Mouse (Mus musculus) spleen, adult 2 months (tissue): ENCODE measurements around the gene Cspg4. TPM values are rescaled to one million over a fixed set of nuclear protein-coding genes. Genes with fewer than 3 reads are reported as not detected.

ENCODE experiments used
- DNase-seq, 2 experiments: peaks; one replicate each; pipeline versions ENCODE4 v3.0.0 to v3.0.0-alpha.2; 2012 to 2021; ENCODE audit warnings: low spot score in 2 of 2, low read depth in 1 of 2
- H3K27ac ChIP-seq: fragments of 200-500 bp; 2 replicates; pipeline ENCODE4 v1.5.1; 2012; ENCODE audit warnings: low read length, inconsistent platforms; ENCODE audit not compliant: insufficient read depth
- H3K27me3 ChIP-seq: fragments of 200-500 bp; 2 replicates; pipeline ENCODE4 v1.6.1; 2012; ENCODE audit warnings: mild to moderate bottlenecking, moderate library complexity, low read length, inconsistent platforms; ENCODE audit not compliant: control insufficient read depth, insufficient read depth
- H3K36me3 ChIP-seq: fragments of 200-500 bp; 2 replicates; pipeline ENCODE4 v1.6.1; 2012; ENCODE audit warnings: mild to moderate bottlenecking, low read length, inconsistent platforms; ENCODE audit not compliant: control insufficient read depth, insufficient read depth
- H3K4me1 ChIP-seq: fragments of 200-500 bp; 2 replicates; pipeline ENCODE4 v1.6.1; 2011; ENCODE audit warnings: inconsistent platforms; ENCODE audit not compliant: control insufficient read depth, insufficient read depth, insufficient read length
- H3K4me3 ChIP-seq: fragments of 200-500 bp; 2 replicates; pipeline ENCODE4 v1.5.1; 2011; ENCODE audit warnings: mild to moderate bottlenecking, inconsistent platforms; ENCODE audit not compliant: insufficient read depth, insufficient read length; ENCODE audit errors: extremely low read depth
- CTCF ChIP-seq: fragments of 200-500 bp; IDR thresholded peaks from 2 replicates; pipeline ENCODE4 v1.5.1; 2011; ENCODE audit warnings: mild to moderate bottlenecking, inconsistent platforms; ENCODE audit not compliant: insufficient read depth, insufficient read length, insufficient replicate concordance; ENCODE audit errors: extremely low read depth
- POLR2A ChIP-seq: fragments of 200-500 bp; IDR thresholded peaks from 2 replicates; pipeline ENCODE4 v1.6.1; 2011; ENCODE audit warnings: low read depth, low read length, inconsistent platforms
- WGBS: fragments of 180-500 bp; shearing (Covaris S2); methylation state at CpG from one replicate; pipeline ENCODE4 v1.1.7; 2018; 5-methylcytosine and 5-hydroxymethylcytosine counted together
- polyA plus RNA-seq: library from polyadenylated mRNA; depleted of rRNA; stranded (reverse); fragments of >200 nt; gene quantifications from 2 replicates; pipeline ENCODE4 v1.2.3, GENCODE M21; 2012

Cspg4 gene
- polyA plus RNA-seq, 1 experiment = 1.3 TPM

- H3K4me3 ChIP-seq = no peak overlapping the region
- no peaks in the 10 kb centered on the region for H3K36me3 ChIP-seq
- TF ChIP-seq POLR2A (no peak), CTCF (no peak)
- no peak for DNase-seq
- 71% methylated on average over 4 of the region's 4 CpGs for WGBS
- no peaks in the 10 kb centered on the region for H3K4me1 ChIP-seq
- H3K27ac ChIP-seq = no peak overlapping the region
- no peaks in the 10 kb centered on the region for H3K27me3 ChIP-seq
Observed at GRCm38 (mm10) chr9:56882283-56882682, 17.4 kb downstream of the Cspg4 start.

GRCm38 (mm10) chr9:56882818-56883217 is 18.0 kb downstream of the Cspg4 start:
- Histone ChIP-seq H3K4me3 (no peak overlapping the region), H3K27ac (no peak overlapping the region), H3K27me3 (no peaks in the 10 kb centered on the region), H3K4me1 (no peaks in the 10 kb centered on the region), H3K36me3 (no peaks in the 10 kb centered on the region)
- 60% methylated on average over 12 of the region's 12 CpGs for WGBS
- no peak for TF ChIP-seq POLR2A
- TF ChIP-seq CTCF = no peak
- no peak for DNase-seq

GRCm38 (mm10) chr9:56883470-56883869 is 18.6 kb downstream of the Cspg4 start:
- TF ChIP-seq CTCF (no peak), POLR2A (no peak)
- no peaks in the 10 kb centered on the region for H3K4me1 ChIP-seq
- DNase-seq = no peak
- H3K4me3 ChIP-seq = no peak overlapping the region
- no peak overlapping the region for H3K27ac ChIP-seq
- WGBS = 78% methylated on average over 7 of the region's 7 CpGs
- H3K27me3 ChIP-seq = no peaks in the 10 kb centered on the region
- no peaks in the 10 kb centered on the region for H3K36me3 ChIP-seq

DNA sequence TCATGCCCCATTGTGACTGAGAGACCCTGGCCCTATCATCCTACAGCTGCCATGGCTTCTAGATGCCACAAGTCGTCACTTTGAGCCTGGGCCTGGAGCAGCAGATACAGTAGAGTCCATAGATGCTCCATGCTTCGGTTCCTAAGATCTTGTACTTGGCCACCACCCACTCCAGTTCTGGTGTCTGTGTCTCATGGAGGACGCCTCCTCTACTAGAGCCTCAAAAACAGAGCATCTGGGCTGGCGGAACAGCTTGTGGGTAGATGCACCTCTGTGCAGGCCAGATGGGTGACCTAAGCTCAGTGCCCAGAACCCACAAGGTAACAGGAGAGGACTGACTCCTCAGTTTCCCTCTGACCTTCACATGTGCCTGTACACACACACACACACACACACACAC is 19.5 kb downstream of the Cspg4 start:
- no peaks in the 10 kb centered on the region for H3K27me3 ChIP-seq
- H3K4me1 ChIP-seq = no peaks in the 10 kb centered on the region
- H3K27ac ChIP-seq = no peak overlapping the region
- H3K36me3 ChIP-seq = no peaks in the 10 kb centered on the region
- TF ChIP-seq POLR2A (no peak), CTCF (no peak)
- DNase-seq = no peak
- 88% methylated on average over 4 of the region's 4 CpGs for WGBS
- H3K4me3 ChIP-seq = no peak overlapping the region

DNA sequence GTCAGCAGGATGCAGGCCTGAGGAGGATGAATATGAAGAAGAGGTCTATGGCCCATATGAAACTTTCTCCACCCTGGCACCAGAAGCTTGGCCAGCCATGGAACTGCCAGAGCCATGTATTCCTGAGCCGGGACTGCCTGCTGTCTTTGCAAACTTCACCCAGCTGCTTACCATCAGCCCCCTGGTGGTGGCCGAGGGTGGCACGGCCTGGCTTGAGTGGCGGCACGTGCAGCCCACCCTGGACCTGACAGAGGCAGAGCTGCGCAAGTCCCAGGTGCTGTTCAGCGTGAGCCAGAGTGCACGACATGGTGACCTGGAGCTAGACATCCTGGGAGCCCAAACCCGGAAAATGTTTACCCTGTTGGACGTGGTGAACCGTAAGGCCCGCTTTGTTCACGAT is 21.3 kb downstream of the Cspg4 start:
- no peak overlapping the region for H3K4me3 ChIP-seq
- H3K36me3 ChIP-seq = no peaks in the 10 kb centered on the region
- no peaks in the 10 kb centered on the region for H3K4me1 ChIP-seq
- no peak for DNase-seq
- H3K27ac ChIP-seq = no peak overlapping the region
- 64% methylated on average over 13 of the region's 13 CpGs for WGBS
- H3K27me3 ChIP-seq = no peaks in the 10 kb centered on the region
- peak; percentile 18; the same call in 1 of the 2 replicates for TF ChIP-seq CTCF
- no peak for TF ChIP-seq POLR2A

DNA sequence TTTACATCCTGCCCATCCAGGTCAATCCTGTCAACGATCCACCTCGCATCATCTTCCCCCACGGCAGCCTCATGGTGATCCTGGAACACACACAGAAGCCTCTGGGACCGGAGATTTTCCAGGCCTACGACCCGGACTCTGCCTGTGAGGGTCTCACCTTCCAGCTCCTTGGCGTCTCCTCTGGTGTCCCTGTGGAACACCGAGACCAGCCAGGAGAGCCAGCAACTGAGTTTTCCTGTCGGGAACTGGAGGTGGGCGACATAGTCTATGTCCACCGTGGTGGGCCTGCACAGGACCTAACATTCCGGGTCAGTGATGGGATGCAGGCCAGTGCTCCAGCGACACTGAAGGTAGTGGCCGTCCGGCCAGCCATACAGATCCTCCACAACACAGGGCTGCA is 21.8 kb downstream of the Cspg4 start:
- WGBS = 94% methylated on average over 15 of the region's 15 CpGs
- Histone ChIP-seq H3K27ac (no peak overlapping the region), H3K4me1 (no peaks in the 10 kb centered on the region; the same call in 1 of the 2 replicates), H3K4me3 (no peak overlapping the region), H3K36me3 (no peaks in the 10 kb centered on the region), H3K27me3 (no peaks in the 10 kb centered on the region)
- DNase-seq = no peak
- TF ChIP-seq CTCF (no peak), POLR2A (no peak)

DNA sequence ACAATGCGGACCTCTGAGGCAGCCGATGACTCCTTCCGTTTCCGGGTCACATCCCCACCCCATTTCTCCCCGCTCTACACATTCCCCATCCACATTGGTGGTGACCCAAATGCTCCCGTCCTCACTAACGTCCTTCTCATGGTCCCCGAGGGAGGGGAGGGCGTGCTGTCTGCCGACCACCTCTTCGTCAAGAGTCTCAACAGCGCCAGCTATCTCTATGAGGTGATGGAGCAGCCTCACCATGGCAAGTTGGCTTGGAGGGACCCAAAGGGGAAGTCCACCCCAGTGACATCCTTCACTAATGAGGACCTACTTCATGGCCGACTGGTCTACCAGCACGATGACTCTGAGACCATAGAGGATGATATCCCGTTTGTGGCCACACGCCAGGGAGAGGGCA is 22.7 kb downstream of the Cspg4 start:
- H3K4me3 ChIP-seq = no peak overlapping the region
- no peaks in the 10 kb centered on the region for H3K27me3 ChIP-seq
- no peak for TF ChIP-seq POLR2A
- no peak for TF ChIP-seq CTCF
- H3K36me3 ChIP-seq = no peaks in the 10 kb centered on the region
- 91% methylated on average over 16 of the region's 16 CpGs for WGBS
- DNase-seq = no peak
- no peak overlapping the region for H3K27ac ChIP-seq
- no peaks in the 10 kb centered on the region; the same call in 1 of the 2 replicates for H3K4me1 ChIP-seq
